Mouse (Mus musculus): Measurements from ENCODE around the gene Frmd4a.
"Not testable (repeated sequence)": the region's sequence is repeated elsewhere in the genome, so short reads cannot be mapped to it uniquely, and the experiment has no call there.

Frmd4a gene

GRCm38 (mm10) chr2:4579357-4580068 is 562.0 kb downstream of the Frmd4a start:
- no peak for DNase-seq (ENCODE audit: low spot score)

GRCm38 (mm10) chr2:4580666-4581065 is 563.1 kb downstream of the Frmd4a start:
- no peak for DNase-seq (ENCODE audit: low spot score)

GRCm38 (mm10) chr2:4582930-4583329 is 565.4 kb downstream of the Frmd4a start:
- no peak for DNase-seq (ENCODE audit: low spot score)

GRCm38 (mm10) chr2:4584252-4584651 is 566.7 kb downstream of the Frmd4a start:
- no peak for DNase-seq (ENCODE audit: low spot score)

GRCm38 (mm10) chr2:4586245-4586644 is 568.7 kb downstream of the Frmd4a start:
- peak; percentile 52 for DNase-seq (ENCODE audit: low spot score)

GRCm38 (mm10) chr2:4587685-4588409 is 570.3 kb downstream of the Frmd4a start:
- DNase-seq (ENCODE audit: low spot score): peak; percentile 60

GRCm38 (mm10) chr2:4591647-4592046 is 574.1 kb downstream of the Frmd4a start:
- DNase-seq (ENCODE audit: low spot score): no peak

GRCm38 (mm10) chr2:4592666-4593065 is 575.1 kb downstream of the Frmd4a start:
- no peak for DNase-seq (ENCODE audit: low spot score)

GRCm38 (mm10) chr2:4593433-4593832 is 575.9 kb downstream of the Frmd4a start:
- DNase-seq (ENCODE audit: low spot score): peak; percentile 52

GRCm38 (mm10) chr2:4593878-4594387 is 576.4 kb downstream of the Frmd4a start:
- no peak for DNase-seq (ENCODE audit: low spot score)

- no peak for DNase-seq (ENCODE audit: low spot score)
Measured at GRCm38 (mm10) chr2:4596992-4597391, 579.5 kb downstream of the Frmd4a start.

GRCm38 (mm10) chr2:4601034-4601890 is 583.7 kb downstream of the Frmd4a start:
- peak; percentile 76 for DNase-seq (ENCODE audit: low spot score)

- DNase-seq (ENCODE audit: low spot score): no peak
Measured at GRCm38 (mm10) chr2:4603361-4603945, 585.9 kb downstream of the Frmd4a start.

GRCm38 (mm10) chr2:4606559-4606958 is 589.0 kb downstream of the Frmd4a start:
- DNase-seq (ENCODE audit: low spot score): no peak

- DNase-seq (ENCODE audit: low spot score): no peak
Measured at GRCm38 (mm10) chr2:4608253-4608652, 590.7 kb downstream of the Frmd4a start.

GRCm38 (mm10) chr2:4609433-4609832 is 591.9 kb downstream of the Frmd4a start:
- no peak for DNase-seq (ENCODE audit: low spot score)

GRCm38 (mm10) chr2:4611295-4611694 is 593.8 kb downstream of the Frmd4a start:
- DNase-seq (ENCODE audit: low spot score): no peak

- DNase-seq (ENCODE audit: low spot score): no peak
Measured at GRCm38 (mm10) chr2:4611704-4612103, 594.2 kb downstream of the Frmd4a start.

GRCm38 (mm10) chr2:4614276-4614929 is 596.9 kb downstream of the Frmd4a start:
- DNase-seq (ENCODE audit: low spot score): not testable (repeated sequence)

- DNase-seq (ENCODE audit: low spot score): no peak
Measured at GRCm38 (mm10) chr2:4615014-4615546, 597.6 kb downstream of the Frmd4a start.

GRCm38 (mm10) chr2:4616995-4617394 is 599.5 kb downstream of the Frmd4a start:
- no peak for DNase-seq (ENCODE audit: low spot score)

Data from MN1 (cell line).